Mouse (Mus musculus) bone marrow macrophage, adult 2 months (primary cell): ENCODE measurements around the gene Olfr1090.

ENCODE experiments used
- CTCF ChIP-seq: IDR thresholded peaks from 2 replicates; pipeline ENCODE4 v1.5.1; 2012; ENCODE audit warnings: low read depth, mild to moderate bottlenecking, low read length, moderate library complexity
- POLR2A ChIP-seq: IDR thresholded peaks from 2 replicates; pipeline ENCODE4 v1.6.1; 2012; ENCODE audit warnings: mild to moderate bottlenecking, low read depth, low read length, borderline replicate concordance

GRCm38 (mm10) chr2:86758893-86759292 lies at the start of gene Olfr1090:
- TF ChIP-seq POLR2A (no peak), CTCF (no peak)
